Mouse (Mus musculus): ENCODE measurements around the gene Mrpl48. TPM values are rescaled to one million over a fixed set of nuclear protein-coding genes. Genes with fewer than 3 reads are reported as not detected.

Mrpl48 gene
- total RNA-seq, 2 experiments from 2014 or later, result 67.1 to 88.1 TPM

GRCm38 (mm10) chr7:100499465-100499864 is 108.6 kb downstream of the Mrpl48 start:
- no peak for ATAC-seq (replicated peaks; ENCODE audit: poor library complexity, severe bottlenecking)

GRCm38 (mm10) chr7:100497982-100498381 is 110.1 kb downstream of the Mrpl48 start:
- ATAC-seq (replicated peaks; ENCODE audit: poor library complexity, severe bottlenecking), result no peak

- ATAC-seq (replicated peaks; ENCODE audit: poor library complexity, severe bottlenecking), result no peak
These were observed 110.7 kb downstream of the Mrpl48 start for GRCm38 (mm10) chr7:100497402-100497801.

- no peak for ATAC-seq (replicated peaks; ENCODE audit: poor library complexity, severe bottlenecking)
These were observed 111.3 kb downstream of the Mrpl48 start for GRCm38 (mm10) chr7:100496791-100497190.

- no peak for ATAC-seq (replicated peaks; ENCODE audit: poor library complexity, severe bottlenecking)
These were observed 111.7 kb downstream of the Mrpl48 start for GRCm38 (mm10) chr7:100496371-100496770.

Other genes with a start within 250 kb of the Mrpl48 start
- 50.5 and 60.2 TPM in 2 replicates for gene C2cd3, start 236.1 kb downstream of the Mrpl48 start, total RNA-seq (2014; fragmentation: Nextera tagmentation)
- gene C2cd3, start 236.1 kb downstream of the Mrpl48 start, total RNA-seq (2017), result 21.0 and 30.9 TPM in 2 replicates
- 24.9 and 27.0 TPM in 2 replicates for gene Ppme1, start 236.0 kb downstream of the Mrpl48 start, total RNA-seq (2014; fragmentation: Nextera tagmentation)
- gene Ppme1, start 236.0 kb downstream of the Mrpl48 start, total RNA-seq (2017), result 42.7 and 71.7 TPM in 2 replicates
- not detected in 2 replicates for gene Ucp3, start 135.3 kb downstream of the Mrpl48 start, total RNA-seq (2014; fragmentation: Nextera tagmentation)
- not detected in 2 replicates for gene Ucp3, start 135.3 kb downstream of the Mrpl48 start, total RNA-seq (2017)
- 413 and 551 TPM in 2 replicates for gene Ucp2, start 115.0 kb downstream of the Mrpl48 start, total RNA-seq (2014; fragmentation: Nextera tagmentation)
- gene Ucp2, start 115.0 kb downstream of the Mrpl48 start, total RNA-seq (2017), result 97.5 and 99.2 TPM in 2 replicates
- gene Dnajb13, start 93.3 kb downstream of the Mrpl48 start, total RNA-seq (2014; fragmentation: Nextera tagmentation), result not detected in 2 replicates
- not detected in 2 replicates for gene Dnajb13, start 93.3 kb downstream of the Mrpl48 start, total RNA-seq (2017)
- 5.4 and 14.1 TPM in 2 replicates for gene Coa4, start 71.2 kb downstream of the Mrpl48 start, total RNA-seq (2014; fragmentation: Nextera tagmentation)
- gene Coa4, start 71.2 kb downstream of the Mrpl48 start, total RNA-seq (2017), result 20.0 and 21.1 TPM in 2 replicates
- 55.9 and 62.1 TPM in 2 replicates for gene Rab6a, start 891 bp downstream of the Mrpl48 start, total RNA-seq (2014; fragmentation: Nextera tagmentation)
- gene Rab6a, start 891 bp downstream of the Mrpl48 start, total RNA-seq (2017), result 43.0 and 56.3 TPM in 2 replicates
- gene Plekhb1, start 54.1 kb upstream of the Mrpl48 start, total RNA-seq (2014; fragmentation: Nextera tagmentation), result not detected in 2 replicates
- gene Plekhb1, start 54.1 kb upstream of the Mrpl48 start, total RNA-seq (2017), result not detected in 2 replicates
- gene Fam168a, start 98.3 kb upstream of the Mrpl48 start, total RNA-seq (2014; fragmentation: Nextera tagmentation), result 29.7 and 32.1 TPM in 2 replicates
- gene Fam168a, start 98.3 kb upstream of the Mrpl48 start, total RNA-seq (2017), result 6.3 and 9.5 TPM in 2 replicates